Mouse (Mus musculus): ENCODE results near the gene Gemin4. TPM values are rescaled to one million over a fixed set of nuclear protein-coding genes. Genes with fewer than 3 reads are reported as not detected.
A peak's percentile ranks its signal among the peaks of the same experiment; 100 is the strongest.

The Gemin4 gene
- 6.0 and 6.3 TPM in 2 replicates for polyA plus RNA-seq (2012; rRNA removed)
- polyA plus RNA-seq (2014; fragmentation: Nextera tagmentation; extraction: Ambion mirVana): 13.9 and 14.8 TPM in 2 replicates

- Histone ChIP-seq H3K9me3 (ENCODE audit: control insufficient read depth, low read length) (no peaks in the 10 kb centered on the region), H3K4me2 (ENCODE audit: low read depth) (peak within 1 kb of the TSS; percentile 83)
Measured at GRCm38 (mm10) chr11:76217390-76217800, at the start of gene Gemin4, which contains the start of gene Dbil5. Gene Gemin4 (minus strand): TSS chr11:76217664. Gene Dbil5 (plus strand): TSS chr11:76217608.

GRCm38 (mm10) chr11:76262611-76263351, 45.3 kb upstream of the Gemin4 start:
- Histone ChIP-seq H3K4me2 (ENCODE audit: low read depth) (no peak overlapping the region), H3K36me3 (replicated peaks; ENCODE audit: control insufficient read depth, insufficient read depth, low read depth) (no peaks in the 10 kb centered on the region), H3K9me3 (ENCODE audit: control insufficient read depth, low read length) (no peaks in the 10 kb centered on the region), H3K4me3 (ENCODE audit: insufficient read depth in 1 of 2, low read depth in 2 of 2, low read length in 2 of 2) (no peak overlapping the region), H3K4me1 (replicated peaks; ENCODE audit: control insufficient read depth in 2 of 2, insufficient read depth in 2 of 2, low read length in 1 of 2) (no peaks in the 10 kb centered on the region), H3K27ac (no peak overlapping the region), H3K9ac (replicated peaks) (no peak overlapping the region), H3K27me3 (ENCODE audit: control insufficient read depth, insufficient read depth, low read length) (no peaks in the 10 kb centered on the region)
- ATAC-seq (ENCODE audit: insufficient read depth) (no peak), DNase-seq (ENCODE audit: low read depth in 3 of 3, low spot score in 3 of 3) (no peak)
- 57% methylated on average over 19 of the region's 19 CpGs for WGBS (ENCODE audit: insufficient replicate concordance)
- TF ChIP-seq EP300 (IDR thresholded peaks at IDR 0.05; ENCODE audit: low read depth) (no peak), CTCF (IDR thresholded peaks at IDR 0.05; ENCODE audit: low read depth) (no peak)

More at GRCm38 (mm10) chr11:76217390-76217800, at the start of gene Gemin4, which contains the start of gene Dbil5:
- Histone ChIP-seq H3K9ac (replicated peaks) (peak within 1 kb of the TSS; percentile 81), H3K27me3 (ENCODE audit: control insufficient read depth, insufficient read depth, low read length) (no peaks in the 10 kb centered on the region), H3K4me1 (replicated peaks; ENCODE audit: control insufficient read depth in 2 of 2, insufficient read depth in 2 of 2, low read length in 1 of 2) (peaks cover 5 to 15% of the 10 kb centered on the region in 2 experiments; a peak in 3 of 4 replicates), H3K27ac (peak within 1 kb of the TSS; percentile 23), H3K4me3 (ENCODE audit: insufficient read depth in 1 of 2, low read depth in 2 of 2, low read length in 2 of 2) (peak within 1 kb of the TSS; percentile 76 to 83), H3K36me3 (replicated peaks; ENCODE audit: control insufficient read depth, insufficient read depth, low read depth) (peaks cover 9% of the 10 kb centered on the region)
- ATAC-seq (ENCODE audit: insufficient read depth) (peak; percentile 97), DNase-seq (ENCODE audit: low read depth in 3 of 3, low spot score in 3 of 3) (peak; percentile 91 to 94 (median 93))
- WGBS (ENCODE audit: insufficient replicate concordance): under 1% methylated on average over 35 of the region's 35 CpGs
- TF ChIP-seq CTCF (IDR thresholded peaks at IDR 0.05; ENCODE audit: low read depth) (peak; percentile 99), EP300 (IDR thresholded peaks at IDR 0.05; ENCODE audit: low read depth) (no peak)

- Histone ChIP-seq H3K4me2 (ENCODE audit: low read depth) (no peak overlapping the region), H3K9ac (replicated peaks) (no peak overlapping the region), H3K36me3 (replicated peaks; ENCODE audit: control insufficient read depth, insufficient read depth, low read depth) (no peaks in the 10 kb centered on the region), H3K27me3 (ENCODE audit: control insufficient read depth, insufficient read depth, low read length) (no peaks in the 10 kb centered on the region), H3K4me1 (replicated peaks; ENCODE audit: control insufficient read depth in 2 of 2, insufficient read depth in 2 of 2, low read length in 1 of 2) (no peaks in the 10 kb centered on the region), H3K27ac (no peak overlapping the region), H3K9me3 (ENCODE audit: control insufficient read depth, low read length) (no peaks in the 10 kb centered on the region), H3K4me3 (ENCODE audit: insufficient read depth in 1 of 2, low read depth in 2 of 2, low read length in 2 of 2) (no peak overlapping the region)
- ATAC-seq (ENCODE audit: insufficient read depth): no peak
- no peak for DNase-seq (ENCODE audit: low read depth in 3 of 3, low spot score in 3 of 3)
- TF ChIP-seq CTCF (IDR thresholded peaks at IDR 0.05; ENCODE audit: low read depth) (no peak), EP300 (IDR thresholded peaks at IDR 0.05; ENCODE audit: low read depth) (no peak)
- WGBS (ENCODE audit: insufficient replicate concordance): 19% methylated on average over 12 of the region's 12 CpGs
Measured at GRCm38 (mm10) chr11:76261224-76261623, 43.8 kb upstream of the Gemin4 start.

GRCm38 (mm10) chr11:76260208-76261050, 43.0 kb upstream of the Gemin4 start:
- 68% methylated on average over 10 of the region's 10 CpGs for WGBS (ENCODE audit: insufficient replicate concordance)
- ATAC-seq (ENCODE audit: insufficient read depth): no peak
- Histone ChIP-seq H3K9ac (replicated peaks) (no peak overlapping the region), H3K27ac (no peak overlapping the region), H3K4me2 (ENCODE audit: low read depth) (no peak overlapping the region), H3K36me3 (replicated peaks; ENCODE audit: control insufficient read depth, insufficient read depth, low read depth) (no peaks in the 10 kb centered on the region), H3K27me3 (ENCODE audit: control insufficient read depth, insufficient read depth, low read length) (no peaks in the 10 kb centered on the region), H3K4me3 (ENCODE audit: insufficient read depth in 1 of 2, low read depth in 2 of 2, low read length in 2 of 2) (no peak overlapping the region), H3K4me1 (replicated peaks; ENCODE audit: control insufficient read depth in 2 of 2, insufficient read depth in 2 of 2, low read length in 1 of 2) (no peaks in the 10 kb centered on the region), H3K9me3 (ENCODE audit: control insufficient read depth, low read length) (no peaks in the 10 kb centered on the region)
- TF ChIP-seq EP300 (IDR thresholded peaks at IDR 0.05; ENCODE audit: low read depth) (no peak), CTCF (IDR thresholded peaks at IDR 0.05; ENCODE audit: low read depth) (no peak)
- DNase-seq (ENCODE audit: low read depth in 3 of 3, low spot score in 3 of 3): no peak

- no peaks in the 10 kb centered on the region for H3K4me1 ChIP-seq (replicated peaks; ENCODE audit: control insufficient read depth in 2 of 2, insufficient read depth in 2 of 2, low read length in 1 of 2)
- no peak overlapping the region for H3K4me3 ChIP-seq (ENCODE audit: insufficient read depth in 1 of 2, low read depth in 2 of 2, low read length in 2 of 2)
- H3K36me3 ChIP-seq (replicated peaks; ENCODE audit: control insufficient read depth, insufficient read depth, low read depth): no peaks in the 10 kb centered on the region
- H3K27ac ChIP-seq: no peak overlapping the region
- DNase-seq (ENCODE audit: low read depth in 3 of 3, low spot score in 3 of 3) (no peak), ATAC-seq (ENCODE audit: insufficient read depth) (no peak)
- H3K27me3 ChIP-seq (ENCODE audit: control insufficient read depth, insufficient read depth, low read length): no peaks in the 10 kb centered on the region
- no peak overlapping the region for H3K4me2 ChIP-seq (ENCODE audit: low read depth)
- H3K9me3 ChIP-seq (ENCODE audit: control insufficient read depth, low read length): no peaks in the 10 kb centered on the region
- no peak overlapping the region for H3K9ac ChIP-seq (replicated peaks)
- 73% methylated on average over 6 of the region's 6 CpGs for WGBS (ENCODE audit: insufficient replicate concordance)
- TF ChIP-seq EP300 (IDR thresholded peaks at IDR 0.05; ENCODE audit: low read depth): no peak
- TF ChIP-seq CTCF (IDR thresholded peaks at IDR 0.05; ENCODE audit: low read depth): no peak
Measured at GRCm38 (mm10) chr11:76258511-76258910, 41.0 kb upstream of the Gemin4 start.

Measured in liver, embryonic 14.5 days (tissue).